Mouse (Mus musculus) cerebellum, postnatal 4 days (tissue): ENCODE data around the gene AW011738.

Experiments
- DNase-seq, 2 experiments: peaks; one replicate each; pipeline ENCODE4 v3.0.0; 2022; ENCODE audit warnings: low spot score in 2 of 2, mixed read lengths in 1 of 2

AW011738 gene

DNA sequence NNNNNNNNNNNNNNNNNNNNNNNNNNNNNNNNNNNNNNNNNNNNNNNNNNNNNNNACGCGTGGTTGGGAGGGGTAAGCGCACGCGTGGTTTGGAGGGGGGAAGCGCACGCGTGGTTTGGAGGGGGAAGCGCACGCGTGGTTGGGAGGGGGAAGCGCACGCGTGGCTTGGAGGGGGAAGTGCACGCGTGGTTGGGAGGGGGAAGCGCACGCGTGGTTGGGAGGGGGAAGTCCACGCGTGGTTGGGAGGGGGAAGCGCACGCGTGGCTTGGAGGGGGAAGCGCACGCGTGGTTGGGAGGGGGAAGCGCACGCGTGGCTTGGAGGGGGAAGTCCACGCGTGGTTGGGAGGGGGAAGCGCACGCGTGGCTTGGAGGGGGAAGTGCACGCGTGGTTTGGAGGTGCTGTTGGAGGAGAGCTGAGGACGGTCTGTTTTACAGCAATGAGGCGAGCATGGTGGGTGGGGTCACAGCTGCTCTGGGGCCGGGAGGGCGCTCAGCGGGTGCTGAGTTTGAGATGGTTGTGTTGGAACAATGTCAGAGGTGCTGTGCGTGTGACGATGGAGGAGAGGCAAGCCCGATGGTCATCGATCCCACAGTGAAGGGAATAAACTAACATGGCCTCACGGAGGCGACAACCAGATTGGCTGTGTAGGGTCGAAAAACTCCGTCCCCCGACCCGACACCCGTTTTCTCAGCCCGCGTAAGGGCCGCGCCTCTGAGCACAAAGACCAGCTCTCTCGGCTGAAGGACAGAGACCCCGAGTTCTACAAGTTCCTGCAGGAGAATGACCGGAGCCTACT is 33.7 kb downstream of the AW011738 start:
- DNase-seq, result no peak

DNA sequence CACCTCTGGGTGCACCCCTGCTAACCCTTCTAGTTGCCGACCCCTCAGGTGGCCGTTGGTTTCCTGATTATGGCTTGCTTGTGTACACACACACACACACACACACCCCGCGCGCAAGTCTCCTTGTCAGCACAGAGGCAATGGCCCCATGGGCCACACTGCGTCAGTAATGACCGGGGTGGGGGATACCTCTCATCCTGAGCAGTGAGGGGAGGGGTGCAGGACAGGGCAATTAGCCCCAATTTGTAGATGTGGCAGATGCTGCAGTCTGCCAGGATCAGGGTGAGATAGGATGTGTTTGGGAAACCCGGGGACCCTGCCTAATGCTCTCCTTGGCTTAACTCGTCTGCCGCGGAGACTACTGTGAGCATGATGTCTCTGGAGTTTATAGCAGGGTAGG is 46.5 kb downstream of the AW011738 start:
- no peak for DNase-seq

DNA sequence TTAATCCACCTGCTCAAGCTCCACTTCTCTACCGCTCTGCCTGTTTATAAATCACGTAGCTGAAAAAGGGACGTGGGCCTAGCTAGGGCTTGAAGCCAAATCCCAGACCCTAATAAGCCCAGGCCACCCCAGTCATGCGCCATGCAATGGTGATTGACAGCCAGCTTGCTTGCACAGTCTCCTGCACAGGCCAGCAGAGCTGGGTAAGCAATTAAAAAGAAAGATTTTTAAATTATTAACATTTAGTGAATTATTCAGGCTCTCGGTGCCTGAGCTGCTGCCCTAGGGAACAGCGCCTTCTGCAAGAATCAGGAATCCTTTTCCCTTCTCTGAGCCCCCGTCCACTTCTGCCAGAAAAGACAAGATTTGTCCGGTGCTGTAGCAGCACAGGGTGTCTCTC is 48.0 kb downstream of the AW011738 start:
- DNase-seq, result no peak

DNA sequence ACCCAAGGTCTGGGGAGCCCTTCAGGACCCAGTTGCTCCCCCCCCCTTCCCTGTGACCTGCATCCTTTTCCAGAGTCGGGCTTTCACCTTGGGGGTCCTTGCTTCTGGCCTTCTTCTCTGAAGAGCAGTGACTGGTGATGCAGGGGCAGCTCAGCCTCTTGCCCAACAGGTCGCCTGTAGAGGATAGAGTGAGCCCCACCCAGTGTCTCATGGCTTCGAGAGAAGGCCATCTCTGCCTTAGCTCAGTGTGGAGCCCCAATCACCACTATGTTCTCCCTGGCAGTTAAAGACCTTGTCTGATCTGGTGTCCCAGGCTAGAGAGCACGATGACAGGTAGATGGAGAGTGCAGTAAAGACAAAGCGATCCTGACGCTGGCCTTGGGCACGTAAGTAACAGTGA is 49.0 kb downstream of the AW011738 start:
- no peak for DNase-seq

DNA sequence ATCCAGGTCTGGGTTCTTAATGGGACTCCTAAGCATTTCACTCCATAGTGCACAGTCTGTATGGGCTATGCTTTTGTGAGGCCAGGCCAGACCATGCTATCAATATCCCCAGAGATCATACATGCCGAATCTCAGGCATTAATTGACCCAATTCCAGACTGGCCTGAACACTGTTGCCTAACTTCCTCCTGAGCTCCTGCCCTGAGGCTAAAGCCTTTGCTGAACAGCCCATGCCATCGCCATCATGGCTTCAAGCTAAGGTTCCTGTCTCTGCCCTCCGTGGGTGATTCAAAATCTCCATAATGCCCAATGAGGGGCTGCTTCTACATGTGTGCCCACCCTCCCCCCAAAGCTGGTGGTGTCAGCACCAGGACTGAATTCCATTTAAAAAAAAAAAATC is 49.5 kb downstream of the AW011738 start:
- DNase-seq, result no peak

DNA sequence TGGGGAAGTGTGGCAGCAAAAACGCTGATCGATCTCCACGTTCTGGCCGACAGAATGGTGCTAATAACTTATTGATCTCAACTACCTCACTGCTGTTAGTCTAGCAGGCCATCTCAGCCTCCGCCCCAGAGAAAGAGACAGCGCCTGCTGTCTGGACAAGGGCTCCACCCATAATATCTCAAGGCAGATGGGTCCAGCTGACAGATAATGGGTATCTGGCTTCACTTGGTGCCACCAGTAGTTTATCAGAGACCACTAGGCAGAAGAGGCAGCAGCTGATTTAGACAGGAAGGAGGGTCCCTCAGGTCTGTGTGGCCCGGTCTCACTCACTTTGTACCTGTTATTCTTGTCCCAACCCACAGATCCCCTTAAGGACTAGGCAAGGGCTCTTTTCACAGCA is 49.9 kb downstream of the AW011738 start:
- DNase-seq, result no peak

DNA sequence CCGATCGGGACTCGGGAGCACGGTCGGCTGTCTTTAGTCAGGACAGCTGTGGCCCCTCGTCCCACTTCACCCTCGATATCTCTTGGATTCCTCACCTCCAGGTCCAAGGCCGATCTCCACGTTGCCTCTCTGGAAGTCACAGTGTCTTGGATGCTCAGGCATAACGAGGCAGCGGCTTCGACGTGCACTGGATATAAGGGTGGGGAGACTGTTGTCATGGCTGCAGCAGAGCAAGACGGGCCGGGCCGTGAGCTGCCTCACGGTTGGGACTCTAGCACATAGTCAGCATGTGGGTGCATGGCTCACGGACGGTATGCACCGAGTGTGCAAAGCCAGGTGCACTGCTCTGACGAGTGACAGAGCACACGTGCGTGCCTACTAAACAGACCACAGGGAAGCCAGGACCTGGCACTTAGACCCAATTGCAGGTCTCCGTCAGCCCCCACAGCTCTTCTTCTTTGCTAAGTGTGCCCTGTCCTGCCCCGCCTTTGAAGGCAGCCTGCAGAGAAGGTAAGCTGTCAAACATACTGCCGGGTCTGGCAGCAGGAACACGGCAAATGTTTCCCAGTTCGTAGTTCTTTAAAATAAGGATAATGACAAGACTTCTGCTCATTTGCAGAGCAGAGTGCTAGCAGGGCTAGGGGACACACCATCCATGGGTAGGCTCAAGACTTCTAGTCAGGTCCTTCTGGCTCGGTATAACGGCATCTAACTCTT is 51.4 kb downstream of the AW011738 start:
- no peak for DNase-seq
